Mouse (Mus musculus): ENCODE measurements around the gene Gm14743.
"Not testable (repeated sequence)": the region's sequence is repeated elsewhere in the genome, so short reads cannot be mapped to it uniquely, and the experiment has no call there.

Gm14743 gene

GRCm38 (mm10) chrX:78245821-78246220, at the start of gene Gm14743:
TSS of gene Gm14743 (minus strand) at chrX:78245921.
- not testable (repeated sequence) for DNase-seq

- DNase-seq, result no peak
These were observed 42.9 kb downstream of the Gm14743 start for GRCm38 (mm10) chrX:78202829-78203228.

GRCm38 (mm10) chrX:78202220-78202619, 43.5 kb downstream of the Gm14743 start:
- not testable (repeated sequence) for DNase-seq

Data from cerebellum, postnatal 36 days (tissue).